Mouse (Mus musculus) MEL (cell line): Measurements from ENCODE around the gene Aim2.
"Not testable (repeated sequence)": the region's sequence is repeated elsewhere in the genome, so short reads cannot be mapped to it uniquely, and the experiment has no call there.

ENCODE experiments used
- CTCF ChIP-seq, 3 experiments: IDR thresholded peaks in 2 of 3; conservative IDR thresholded peaks in 1 of 3; 2 replicates each; pipeline ENCODE4 v1.5.1; 2011 to 2012; ENCODE audit warnings: low read length in 3 of 3, low read depth in 2 of 3, mild to moderate bottlenecking in 2 of 3, improper control_type of control experiment in 1 of 3, inconsistent platforms in 1 of 3, mixed read lengths in 1 of 3, moderate library complexity in 1 of 3; ENCODE audit not compliant: control insufficient read depth in 1 of 3, insufficient read depth in 1 of 3, poor library complexity in 1 of 3, severe bottlenecking in 1 of 3
- ELF1 ChIP-seq: IDR thresholded peaks from 2 replicates; pipeline ENCODE4 v1.6.1; 2014; ENCODE audit warnings: low read depth, mild to moderate bottlenecking, inconsistent platforms, low read length, improper control_type of control experiment, moderate library complexity
- POLR2A ChIP-seq, 2 experiments: IDR thresholded peaks; 2 replicates each; pipeline ENCODE4 v1.6.1; 2011 to 2012; ENCODE audit warnings: low read length in 2 of 2, mild to moderate bottlenecking in 2 of 2, control low read depth in 1 of 2, improper control_type of control experiment in 1 of 2, low read depth in 1 of 2, moderate library complexity in 1 of 2; ENCODE audit not compliant: control insufficient read depth in 1 of 2, insufficient read depth in 1 of 2, poor library complexity in 1 of 2
- ZNF384 ChIP-seq: IDR thresholded peaks from 2 replicates; pipeline ENCODE4 v1.6.1; 2012; ENCODE audit warnings: low read depth, mild to moderate bottlenecking, inconsistent platforms, low read length, improper control_type of control experiment

- not testable (repeated sequence) for TF ChIP-seq CTCF (IDR thresholded peaks at IDR 0.05 in 2 of 3, conservative IDR thresholded peaks at IDR 0.05 in 1 of 3; ENCODE audit: control insufficient read depth in 1 of 3, insufficient read depth in 1 of 3, low read depth in 2 of 3, low read length in 3 of 3, poor library complexity in 1 of 3, severe bottlenecking in 1 of 3); POLR2A (IDR thresholded peaks at IDR 0.05; ENCODE audit: control insufficient read depth in 1 of 2, insufficient read depth in 1 of 2, low read depth in 1 of 2, low read length in 2 of 2, poor library complexity in 1 of 2); ZNF384; ELF1
Measured at GRCm38 (mm10) chr1:173313535-173314050, 37.1 kb upstream of the Aim2 start.
